Mouse (Mus musculus): Measurements from ENCODE around the gene Nisch.

- TF ChIP-seq POLR2A (IDR thresholded peaks at IDR 0.05; ENCODE audit: borderline replicate concordance, control insufficient read depth, low read depth, low read length), result no peak
- no peak for TF ChIP-seq CTCF (IDR thresholded peaks at IDR 0.05; ENCODE audit: control insufficient read depth, insufficient read depth, low read length)
Measured at GRCm38 (mm10) chr14:31199599-31199998, 17.1 kb downstream of the Nisch start.

Data from bone marrow, adult 2 months (tissue).